Mouse (Mus musculus) ES-E14 (cell line): Measurements from ENCODE around the gene As3mt. TPM values are rescaled to one million over a fixed set of nuclear protein-coding genes. Genes with fewer than 3 reads are reported as not detected.
"Not testable (repeated sequence)": the region's sequence is repeated elsewhere in the genome, so short reads cannot be mapped to it uniquely, and the experiment has no call there.

ENCODE experiments used
- DNase-seq: peaks from one replicate; pipeline ENCODE4 v3.0.0-alpha.2; 2013; ENCODE audit warnings: low read depth, low spot score
- H3K27ac ChIP-seq: 2 replicates; pipeline ENCODE4 v1.5.1; 2012; ENCODE audit warnings: low read depth, mild to moderate bottlenecking, low read length, moderate library complexity, mixed read lengths; ENCODE audit not compliant: poor library complexity, insufficient read depth, severe bottlenecking
- H3K36me3 ChIP-seq: 2 replicates; pipeline ENCODE4 v1.6.1; 2012; ENCODE audit warnings: mild to moderate bottlenecking, low read length, moderate library complexity, mixed read lengths; ENCODE audit not compliant: control insufficient read depth, poor library complexity, insufficient read depth, severe bottlenecking
- H3K4me1 ChIP-seq, 2 experiments: fragments of 150-350 bp in 1 of 2; sonication (generic) in 1 of 2; 2 replicates each; pipeline ENCODE4 v1.6.1; 2012; ENCODE audit warnings: low read length in 2 of 2, mild to moderate bottlenecking in 1 of 2, mixed read lengths in 1 of 2; ENCODE audit not compliant: control insufficient read depth in 2 of 2, insufficient read depth in 2 of 2, poor library complexity in 1 of 2
- H3K4me3 ChIP-seq, 2 experiments: fragments of 150-350 bp in 1 of 2; sonication (generic) in 1 of 2; 2 replicates each; pipeline ENCODE4 v1.5.1; 2012; ENCODE audit warnings: low read length in 2 of 2, low read depth in 1 of 2, mild to moderate bottlenecking in 1 of 2, mixed read lengths in 1 of 2; ENCODE audit not compliant: insufficient read depth in 1 of 2, poor library complexity in 1 of 2, severe bottlenecking in 1 of 2
- H3K9ac ChIP-seq: 2 replicates; pipeline ENCODE4 v1.6.1; 2012; ENCODE audit warnings: low read depth, mild to moderate bottlenecking, low read length, mixed read lengths; ENCODE audit not compliant: poor library complexity, insufficient read depth, severe bottlenecking
- H3K9me3 ChIP-seq: fragments of 150-350 bp; sonication (generic); 2 replicates; pipeline ENCODE4 v1.6.1; 2012; ENCODE audit warnings: low read depth, mild to moderate bottlenecking, low read length; ENCODE audit not compliant: control insufficient read depth, insufficient read depth
- CHD2 ChIP-seq: IDR thresholded peaks from 2 replicates; pipeline ENCODE4 v1.6.1; 2014; ENCODE audit warnings: mild to moderate bottlenecking, low read depth, low read length, inconsistent platforms
- HCFC1 ChIP-seq: IDR thresholded peaks from 2 replicates; pipeline ENCODE4 v1.6.1; 2012; ENCODE audit warnings: low read length, inconsistent platforms, borderline replicate concordance; ENCODE audit not compliant: insufficient read depth
- MAFK ChIP-seq: IDR thresholded peaks from 2 replicates; pipeline ENCODE4 v1.6.1; 2014; ENCODE audit warnings: mild to moderate bottlenecking, low read depth, low read length, inconsistent platforms; ENCODE audit not compliant: insufficient read depth
- ZC3H11A ChIP-seq: IDR thresholded peaks from 2 replicates; pipeline ENCODE4 v1.6.1; 2012; ENCODE audit warnings: low read depth, mild to moderate bottlenecking, inconsistent platforms, low read length, borderline replicate concordance
- ZNF384 ChIP-seq: IDR thresholded peaks from 2 replicates; pipeline ENCODE4 v1.6.1; 2012; ENCODE audit warnings: low read depth, low read length, inconsistent platforms
- in situ Hi-C, 2 experiments: fragments of 600-800 bp; cut with MboI; formaldehyde crosslinking; loops; one replicate each; pipeline ENCODE4 v1.15.1; 2025; ENCODE audit warnings: low sequenced_read_pairs in 2 of 2, inconsistent platforms in 1 of 2; ENCODE audit not compliant: unreplicated experiment in 2 of 2
- total RNA-seq: library from RNA; depleted of rRNA; stranded (reverse); fragments of 300-350 nt; gene quantifications from 2 replicates; pipeline ENCODE4 v1.2.3, GENCODE M21; 2012

Gene As3mt
- total RNA-seq, 1 experiment: 11.0 TPM

- TF ChIP-seq HCFC1: no peak
- TF ChIP-seq ZC3H11A: no peak
- no peak for TF ChIP-seq CHD2
- TF ChIP-seq MAFK: no peak
- no peak for TF ChIP-seq ZNF384
- in situ Hi-C loops: no loop called here
- Histone ChIP-seq H3K4me3 (no peak overlapping the region), H3K36me3 (no peaks in the 10 kb centered on the region), H3K9me3 (no peaks in the 10 kb centered on the region), H3K27ac (no peak overlapping the region), H3K4me1 (0 out of 4 replicates have a peak, but pooled peaks cover 2% of the 10 kb centered on the region in 2 experiments), H3K9ac (no peak overlapping the region)
- no peak for DNase-seq
Measured at GRCm38 (mm10) chr19:46771801-46772200, 64.5 kb downstream of the As3mt start.

GRCm38 (mm10) chr19:46776391-46776790 is 69.1 kb downstream of the As3mt start:
- no peak for TF ChIP-seq ZNF384
- no peak for TF ChIP-seq MAFK
- no peak for TF ChIP-seq HCFC1
- TF ChIP-seq CHD2: no peak
- TF ChIP-seq ZC3H11A: no peak
- no peak for DNase-seq
- Histone ChIP-seq H3K27ac (no peak overlapping the region), H3K4me3 (no peak overlapping the region), H3K36me3 (no peaks in the 10 kb centered on the region), H3K4me1 (no peaks in the 10 kb centered on the region; a peak in 1 of 4 replicates), H3K9ac (no peak overlapping the region), H3K9me3 (no peaks in the 10 kb centered on the region)
- in situ Hi-C loops: no loop called here

- in situ Hi-C loops: no loop called here
- H3K9me3 ChIP-seq: no peaks in the 10 kb centered on the region
- no peak overlapping the region for H3K4me3 ChIP-seq
- H3K36me3 ChIP-seq: no peaks in the 10 kb centered on the region
- DNase-seq: no peak
- H3K27ac ChIP-seq: no peak overlapping the region
- no peak overlapping the region for H3K9ac ChIP-seq
- TF ChIP-seq ZC3H11A (no peak), HCFC1 (no peak), ZNF384 (no peak), MAFK (no peak), CHD2 (no peak)
- no peaks in the 10 kb centered on the region; a peak in 1 of 4 replicates for H3K4me1 ChIP-seq
Measured at GRCm38 (mm10) chr19:46776850-46777249, 69.6 kb downstream of the As3mt start.

- H3K4me1 ChIP-seq: no peaks in the 10 kb centered on the region; a peak in 1 of 4 replicates
- no peak overlapping the region for H3K4me3 ChIP-seq
- DNase-seq: no peak
- no peaks in the 10 kb centered on the region for H3K9me3 ChIP-seq
- no peak overlapping the region for H3K9ac ChIP-seq
- in situ Hi-C loops: no loop called here
- H3K36me3 ChIP-seq: no peaks in the 10 kb centered on the region
- TF ChIP-seq ZNF384 (no peak), MAFK (no peak), HCFC1 (no peak)
- no peak overlapping the region for H3K27ac ChIP-seq
Measured at GRCm38 (mm10) chr19:46777928-46778680, 70.8 kb downstream of the As3mt start.

- DNase-seq, H3K27ac ChIP-seq, H3K4me3 ChIP-seq, H3K4me1 ChIP-seq, H3K36me3 ChIP-seq, in situ Hi-C loops, H3K9ac ChIP-seq, H3K9me3 ChIP-seq: not testable (repeated sequence)
Measured at GRCm38 (mm10) chr19:46779130-46779529, 71.9 kb downstream of the As3mt start.
